Mouse (Mus musculus) left cerebral cortex, adult 11 months (tissue): ENCODE results near the gene C1s2.
"Not testable (repeated sequence)": the region's sequence is repeated elsewhere in the genome, so short reads cannot be mapped to it uniquely, and the experiment has no call there.

ENCODE experiments used
- DNase-seq: peaks from one replicate; pipeline ENCODE4 v3.0.0; 2022; ENCODE audit warnings: low spot score

Gene C1s2

GRCm38 (mm10) chr6:124640041-124640440 is 4.2 kb upstream of the C1s2 start:
- DNase-seq: no peak

- DNase-seq: not testable (repeated sequence)
Measured at GRCm38 (mm10) chr6:124636858-124637460, 1.1 kb upstream of the C1s2 start.

- DNase-seq: no peak
Measured at GRCm38 (mm10) chr6:124630763-124631162, 5.1 kb downstream of the C1s2 start.

- not testable (repeated sequence) for DNase-seq
Measured at GRCm38 (mm10) chr6:124626184-124626583, 9.7 kb downstream of the C1s2 start.

GRCm38 (mm10) chr6:124625612-124626011 is 10.3 kb downstream of the C1s2 start:
- DNase-seq: no peak

- no peak for DNase-seq
Measured at GRCm38 (mm10) chr6:124602031-124602430, 33.9 kb downstream of the C1s2 start.

GRCm38 (mm10) chr6:124593121-124593520 is 42.8 kb downstream of the C1s2 start:
- no peak for DNase-seq

GRCm38 (mm10) chr6:124592186-124592700 is 43.6 kb downstream of the C1s2 start:
- no peak for DNase-seq

GRCm38 (mm10) chr6:124588771-124589170 is 47.1 kb downstream of the C1s2 start:
- no peak for DNase-seq

GRCm38 (mm10) chr6:124586266-124586665 is 49.6 kb downstream of the C1s2 start:
- no peak for DNase-seq

- DNase-seq: no peak
Measured at GRCm38 (mm10) chr6:124585761-124586160, 50.1 kb downstream of the C1s2 start.

GRCm38 (mm10) chr6:124584935-124585334 is 51.0 kb downstream of the C1s2 start:
- DNase-seq: peak; percentile 7

GRCm38 (mm10) chr6:124582231-124582630 is 53.7 kb downstream of the C1s2 start:
- DNase-seq: no peak

GRCm38 (mm10) chr6:124580155-124580554 is 55.7 kb downstream of the C1s2 start:
- not testable (repeated sequence) for DNase-seq

- not testable (repeated sequence) for DNase-seq
Measured at GRCm38 (mm10) chr6:124575155-124575678, 60.7 kb downstream of the C1s2 start.
